Mouse (Mus musculus) lung, postnatal 10 days (tissue): ENCODE results near the gene Dnajc19.
A peak's percentile ranks its signal among the peaks of the same experiment; 100 is the strongest.

Source experiments
- DNase-seq: peaks from one replicate; pipeline ENCODE4 v3.0.0; 2021

Dnajc19 gene

DNA sequence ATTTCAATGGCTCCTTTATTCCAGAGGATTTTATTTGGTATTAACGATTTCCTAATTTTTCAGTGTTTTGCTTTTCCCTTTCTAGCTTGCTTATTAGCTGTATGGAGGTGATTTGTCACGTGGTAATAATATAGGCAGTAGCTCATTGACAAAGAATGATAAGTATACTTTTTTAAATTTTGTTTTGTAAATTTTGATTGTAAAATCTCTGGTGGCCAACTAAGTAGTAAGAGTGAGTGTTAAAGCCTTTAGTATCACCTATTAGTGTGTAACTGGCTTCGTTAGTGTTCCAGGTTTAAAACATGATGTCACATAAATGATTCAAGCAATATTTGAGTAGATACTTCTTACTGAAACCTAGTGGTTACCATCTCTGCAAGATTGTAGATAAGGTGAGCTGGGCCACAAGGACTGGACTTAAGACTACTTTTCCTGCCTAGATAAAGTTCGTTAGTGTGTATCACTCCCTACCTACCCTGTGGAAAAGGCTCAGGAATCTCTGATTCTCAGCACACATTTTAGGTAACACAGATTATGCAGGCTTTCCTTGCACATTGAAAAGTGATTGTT is 59.8 kb downstream of the Dnajc19 start:
- no peak for DNase-seq

DNA sequence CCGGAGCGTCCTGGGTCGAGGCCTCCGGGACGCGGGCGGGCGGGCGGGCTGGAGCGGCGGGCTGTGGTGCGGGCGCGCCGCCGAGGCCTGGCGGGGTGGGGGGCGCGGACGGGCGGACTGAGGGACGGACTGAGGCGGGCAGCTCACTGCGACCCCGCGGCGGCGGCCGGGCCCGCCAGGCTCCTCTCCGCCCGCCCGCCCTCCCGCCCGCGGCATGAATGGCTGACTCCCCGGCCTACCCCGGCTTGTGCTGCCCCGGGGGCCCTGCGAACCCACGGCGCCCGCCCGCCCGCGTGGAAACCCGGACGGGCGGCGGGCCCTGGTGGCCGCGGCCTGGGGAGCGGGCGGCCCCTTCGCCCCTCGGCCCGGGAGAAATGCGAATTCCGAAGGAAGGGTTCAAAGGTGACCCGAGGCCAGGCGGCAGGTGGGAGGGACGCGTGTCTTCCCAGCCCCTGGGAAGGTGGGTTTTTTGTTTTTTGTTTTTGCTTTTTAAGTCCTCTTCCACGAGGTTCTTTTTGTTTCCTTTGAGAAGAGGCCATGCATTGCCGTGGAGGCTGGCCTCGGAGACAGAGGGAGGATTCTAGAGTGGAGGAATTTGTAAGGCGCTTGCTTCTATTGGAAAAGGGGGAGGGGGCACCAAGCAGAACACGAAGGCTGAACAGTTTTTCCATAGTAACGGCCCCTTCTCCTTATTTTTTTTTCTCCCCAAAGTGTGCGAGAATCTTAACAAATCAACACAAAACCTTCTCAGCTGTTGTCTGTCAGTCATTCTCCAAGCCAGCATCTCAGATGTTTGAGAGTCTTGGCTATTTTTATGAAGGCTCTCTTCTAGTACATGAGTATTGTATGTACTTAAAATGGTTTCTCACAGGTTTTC is 60.5 kb downstream of the Dnajc19 start:
- DNase-seq, result peak; percentile 5

DNA sequence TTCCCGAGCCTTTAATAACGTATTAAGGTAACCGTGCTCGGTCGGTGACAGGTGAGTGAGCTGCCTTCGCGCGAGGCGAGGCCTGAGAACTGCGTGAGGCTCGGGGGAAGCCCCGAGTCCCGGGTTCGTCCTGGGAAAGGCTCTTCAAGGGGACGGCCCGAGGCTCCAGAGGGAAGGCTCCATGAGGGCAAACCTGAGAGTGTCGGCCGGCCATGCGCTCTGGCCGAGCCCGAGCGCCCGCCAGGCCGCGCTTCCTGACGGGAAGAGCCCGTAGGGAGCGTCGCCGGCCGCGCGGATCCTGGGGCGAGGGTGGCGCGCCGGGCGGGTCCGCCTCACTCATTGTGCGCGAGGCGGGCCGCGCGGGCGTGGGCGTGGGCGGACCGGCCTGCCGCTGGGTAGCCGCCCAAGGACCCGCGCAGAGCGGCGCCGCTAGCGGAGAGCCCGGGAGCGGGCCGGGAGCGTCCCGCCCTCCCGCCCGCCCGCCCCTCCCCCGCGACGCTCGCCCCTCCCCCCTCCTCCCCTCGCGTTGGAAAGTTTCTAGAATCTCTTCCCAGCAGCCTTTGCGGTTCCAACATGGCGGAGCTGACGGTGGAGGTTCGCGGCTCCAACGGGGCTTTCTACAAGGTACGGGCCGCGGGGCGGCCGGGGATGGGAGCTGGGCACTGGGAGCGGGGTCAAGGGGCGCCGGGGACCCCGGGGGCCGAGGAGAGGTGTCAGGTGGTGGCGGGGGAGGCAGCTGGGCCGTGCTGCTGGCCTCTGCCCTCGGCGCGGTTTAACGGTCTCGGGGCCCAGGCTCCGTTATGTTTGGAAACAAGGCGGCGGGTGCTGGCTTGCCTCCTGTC is 61.4 kb downstream of the Dnajc19 start, which contains the start of gene Fxr1:
Gene Fxr1, plus strand, starts transcription at position 404 of the 842 bp plus-strand sequence.
- DNase-seq, result peak; percentile 91

DNA sequence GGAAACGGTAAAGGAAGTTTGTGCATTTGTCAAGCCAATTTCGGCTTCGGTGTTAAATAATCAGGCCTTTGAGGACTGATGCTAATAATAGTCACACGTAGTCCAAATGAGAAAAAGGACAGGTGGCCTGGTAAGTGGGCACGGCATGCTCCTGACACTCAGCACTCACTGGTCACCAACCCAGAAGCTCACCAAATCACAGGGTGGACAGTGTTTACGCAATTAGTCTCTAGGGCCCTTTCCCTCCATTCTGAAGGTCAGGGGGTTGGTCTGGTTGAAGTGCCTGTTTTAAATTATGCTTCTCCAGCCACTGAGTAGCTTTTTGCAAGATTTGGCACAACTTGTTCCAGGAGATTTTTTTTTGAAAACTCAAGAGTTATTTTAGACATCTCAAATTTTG is 72.9 kb downstream of the Dnajc19 start:
- DNase-seq, result no peak

DNA sequence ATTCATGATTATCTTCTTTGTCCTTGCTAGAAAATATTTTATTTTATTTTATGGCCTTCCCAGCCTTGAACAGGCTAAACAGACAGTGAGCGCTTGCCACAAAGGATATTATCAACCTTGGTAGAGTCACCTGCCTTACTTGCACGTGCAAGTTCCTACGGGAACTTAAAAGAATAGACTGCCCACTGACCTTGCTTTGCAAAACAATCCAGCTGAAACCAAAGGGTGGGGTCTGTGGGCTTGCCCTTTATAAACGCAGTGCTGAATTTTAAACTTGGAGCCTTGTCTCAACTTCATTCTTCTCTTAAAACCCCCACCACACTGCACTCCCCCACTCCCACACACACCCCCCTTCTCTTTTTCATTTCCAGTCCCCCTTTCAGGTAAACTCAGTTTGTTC is 73.5 kb downstream of the Dnajc19 start:
- DNase-seq, result no peak

DNA sequence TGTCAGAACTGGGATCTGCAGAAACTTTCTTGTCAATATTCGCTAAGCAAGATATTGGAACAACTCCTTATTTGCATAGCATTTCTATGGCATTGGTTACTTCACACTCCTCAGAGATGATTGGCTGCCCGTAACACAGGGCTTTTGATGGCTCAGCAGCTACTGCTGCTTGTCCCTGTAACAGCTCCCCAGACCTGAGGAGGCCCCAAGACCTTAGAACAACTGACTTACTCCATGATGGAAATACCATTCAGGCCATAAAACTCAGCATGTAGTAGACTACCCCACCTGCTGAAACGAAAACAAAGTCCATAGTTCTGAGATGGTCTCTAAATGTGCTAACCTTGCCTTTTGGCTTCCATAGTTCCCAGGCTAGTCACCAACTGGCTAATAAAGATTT is 74.3 kb downstream of the Dnajc19 start:
- no peak for DNase-seq

DNA sequence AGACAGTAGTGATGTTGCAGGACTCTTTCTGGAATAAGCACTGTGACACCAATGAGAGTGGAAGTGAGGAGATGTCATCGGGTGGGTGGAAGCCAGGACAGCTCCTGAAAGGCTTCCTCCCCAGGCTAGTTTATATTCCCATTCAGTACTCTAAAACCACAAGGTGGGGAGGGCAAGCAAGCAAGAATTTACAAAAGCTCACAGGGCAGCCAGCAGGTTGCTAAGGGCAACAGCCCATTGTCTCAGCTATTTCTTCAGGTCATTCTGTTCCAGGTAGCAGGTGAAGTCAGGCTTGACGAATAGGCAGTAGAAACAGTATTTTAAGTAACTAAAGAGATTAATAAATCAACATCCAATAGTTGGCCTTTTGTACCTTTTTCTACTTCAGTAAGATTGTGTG is 74.8 kb downstream of the Dnajc19 start:
- no peak for DNase-seq
